Mouse (Mus musculus): ENCODE results near the gene Dvl3. TPM values are rescaled to one million over a fixed set of nuclear protein-coding genes. Genes with fewer than 3 reads are reported as not detected.
"Not testable (repeated sequence)": the region's sequence is repeated elsewhere in the genome, so short reads cannot be mapped to it uniquely, and the experiment has no call there.

Dvl3 gene
- polyA plus RNA-seq, 1 experiment from 2014 or later = 52.8 TPM

DNA sequence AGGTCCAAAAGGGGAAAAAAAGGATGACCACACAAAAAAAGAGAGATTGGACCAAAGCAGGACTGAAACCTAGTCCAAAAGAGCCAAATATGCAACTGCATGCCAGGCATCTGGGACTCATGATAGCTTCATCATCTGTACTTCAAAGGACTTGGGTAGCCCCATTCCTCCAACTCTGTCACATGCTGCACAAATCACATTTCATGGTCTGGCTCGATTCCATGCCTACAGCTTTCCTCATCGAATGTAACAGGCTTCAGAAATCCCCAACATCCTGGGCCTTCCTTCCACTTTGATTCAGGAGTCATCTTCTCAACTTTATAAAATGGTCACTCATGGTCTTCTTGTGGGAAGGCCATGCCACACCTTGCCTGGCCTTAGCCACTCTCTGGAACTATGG is 35.0 kb upstream of the Dvl3 start:
- DNase-seq (ENCODE audit: low read depth, low spot score) (no peak), ATAC-seq (no peak)
- POLR2A ChIA-PET = no interaction called here
- in situ Hi-C loops (cut with MboI; ENCODE audit: low pct_unique_long_range_greater_than_20kb) = no loop called here
- no peaks in the 10 kb centered on the region for H3K27me3 ChIP-seq
- CTCF ChIA-PET = no interaction called here
- no peak for TF ChIP-seq CTCF (IDR thresholded peaks at IDR 0.05)

DNA sequence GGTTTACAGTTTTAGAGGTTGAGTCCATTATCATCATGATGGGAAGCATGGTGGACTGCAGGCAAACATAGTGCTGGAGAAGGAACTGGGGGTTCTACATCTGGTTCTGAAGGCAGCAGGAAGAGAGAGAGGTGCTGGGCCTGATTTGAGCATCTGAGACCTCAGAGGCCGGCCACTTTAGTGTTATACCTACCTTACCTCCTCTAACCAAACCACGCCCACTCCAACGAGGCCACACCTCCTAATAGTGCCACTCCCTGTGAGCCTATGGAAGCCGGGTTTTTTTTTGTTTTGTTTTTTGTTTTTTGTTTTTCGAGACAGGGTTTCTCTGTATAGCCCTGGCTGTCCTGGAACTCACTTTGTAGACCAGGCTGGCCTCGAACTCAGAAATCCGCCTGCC is 33.1 kb upstream of the Dvl3 start:
- POLR2A ChIA-PET; ATAC-seq; in situ Hi-C loops (cut with MboI; ENCODE audit: low pct_unique_long_range_greater_than_20kb): not testable (repeated sequence)

DNA sequence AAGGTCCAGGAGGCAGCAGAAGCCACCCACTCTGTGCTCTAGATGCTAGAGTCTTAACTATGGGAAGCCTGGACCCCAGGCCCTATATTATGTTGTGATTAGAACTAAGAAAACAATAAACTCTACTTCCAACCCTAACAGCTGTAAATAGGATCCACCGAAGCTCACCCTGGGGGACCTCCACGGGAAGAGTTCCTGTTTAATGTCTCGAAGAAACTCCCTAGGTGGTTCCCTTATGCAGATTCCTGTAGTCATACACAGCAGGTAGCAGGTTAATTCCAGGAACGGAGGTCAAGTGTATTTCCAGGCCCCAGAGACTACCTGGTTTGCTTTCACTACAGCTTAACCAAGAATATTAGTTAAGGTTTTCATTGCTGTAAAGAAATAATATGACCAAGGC is 31.7 kb upstream of the Dvl3 start:
- TF ChIP-seq CTCF (IDR thresholded peaks at IDR 0.05) = no peak
- POLR2A ChIA-PET = no interaction called here
- ATAC-seq (no peak), DNase-seq (ENCODE audit: low read depth, low spot score) (no peak)
- CTCF ChIA-PET = no interaction called here
- in situ Hi-C loops (cut with MboI; ENCODE audit: low pct_unique_long_range_greater_than_20kb) = no loop called here
- no peaks in the 10 kb centered on the region for H3K27me3 ChIP-seq

More for the DNA sequence above, 33.1 kb upstream of the Dvl3 start:
- DNase-seq (ENCODE audit: low read depth, low spot score); CTCF ChIA-PET; H3K27me3 ChIP-seq: not testable (repeated sequence)

DNA sequence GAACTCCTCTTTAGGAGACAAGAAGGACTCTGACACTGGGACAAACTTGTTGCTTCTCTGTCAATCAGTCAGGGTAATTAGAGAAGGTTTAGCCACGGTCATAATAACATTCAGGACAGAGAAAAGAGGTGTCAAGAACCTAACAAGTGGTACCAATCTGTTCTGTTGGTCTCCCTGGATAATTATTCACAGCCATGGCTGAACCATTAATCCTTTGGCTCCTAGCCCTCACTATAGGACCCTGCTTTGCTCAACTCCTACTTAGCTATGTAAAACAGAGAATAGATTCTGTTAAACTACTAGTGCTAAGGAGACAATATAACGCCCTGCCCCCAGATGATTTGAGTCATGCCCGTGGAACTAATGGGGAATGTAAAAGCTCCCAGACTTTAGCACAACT is 30.7 kb upstream of the Dvl3 start:
- no peak for TF ChIP-seq CTCF (IDR thresholded peaks at IDR 0.05)
- ATAC-seq (no peak), DNase-seq (ENCODE audit: low read depth, low spot score) (no peak)
- CTCF ChIA-PET = no interaction called here
- POLR2A ChIA-PET = no interaction called here
- in situ Hi-C loops (cut with MboI; ENCODE audit: low pct_unique_long_range_greater_than_20kb) = no loop called here
- no peaks in the 10 kb centered on the region for H3K27me3 ChIP-seq

DNA sequence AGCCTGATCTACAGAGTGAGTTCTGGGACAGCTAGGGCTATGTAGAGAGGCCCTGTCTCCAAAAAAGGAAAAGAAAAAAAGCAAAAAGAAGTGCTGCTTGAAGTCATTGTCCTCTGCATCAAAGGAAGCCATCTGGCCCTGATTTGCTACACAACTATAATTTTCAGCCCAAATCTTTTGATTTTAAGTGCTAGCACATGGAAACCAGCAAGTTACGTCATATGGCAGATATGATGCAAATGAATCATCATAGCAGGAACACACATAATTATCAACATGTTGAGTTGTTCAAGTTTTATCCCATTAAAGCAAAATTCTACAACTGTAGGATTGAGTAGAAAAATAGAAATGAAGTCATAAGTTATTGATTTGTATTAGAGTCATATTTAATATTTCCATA is 28.6 kb upstream of the Dvl3 start:
- ChIA-PET POLR2A (no interaction called here), CTCF (no interaction called here)
- no peak for TF ChIP-seq CTCF (IDR thresholded peaks at IDR 0.05)
- ATAC-seq = no peak
- in situ Hi-C loops (cut with MboI; ENCODE audit: low pct_unique_long_range_greater_than_20kb) = no loop called here
- DNase-seq (ENCODE audit: low read depth, low spot score) = no peak
- H3K27me3 ChIP-seq = no peaks in the 10 kb centered on the region

DNA sequence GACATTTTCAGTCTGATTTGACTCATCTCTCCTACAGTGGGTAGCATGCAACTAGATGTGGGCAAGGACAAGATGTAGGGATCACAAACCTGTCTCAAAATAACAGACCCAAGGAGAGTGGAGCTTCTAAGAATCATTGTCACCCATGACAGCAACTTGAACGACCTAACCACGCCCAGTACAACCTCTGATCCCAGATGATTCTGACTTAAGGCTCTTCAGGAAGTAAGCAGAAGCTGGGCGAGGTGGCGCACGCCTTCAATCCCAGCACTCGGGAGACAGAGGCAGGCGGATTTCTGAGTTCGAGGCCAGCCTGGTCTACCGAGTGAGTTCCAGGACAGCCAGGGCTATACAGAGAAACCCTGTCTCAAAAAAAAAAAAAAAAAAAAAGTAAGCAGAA is 28.0 kb upstream of the Dvl3 start:
- ATAC-seq; POLR2A ChIA-PET; DNase-seq (ENCODE audit: low read depth, low spot score); CTCF ChIA-PET; in situ Hi-C loops (cut with MboI; ENCODE audit: low pct_unique_long_range_greater_than_20kb); H3K27me3 ChIP-seq: not testable (repeated sequence)

DNA sequence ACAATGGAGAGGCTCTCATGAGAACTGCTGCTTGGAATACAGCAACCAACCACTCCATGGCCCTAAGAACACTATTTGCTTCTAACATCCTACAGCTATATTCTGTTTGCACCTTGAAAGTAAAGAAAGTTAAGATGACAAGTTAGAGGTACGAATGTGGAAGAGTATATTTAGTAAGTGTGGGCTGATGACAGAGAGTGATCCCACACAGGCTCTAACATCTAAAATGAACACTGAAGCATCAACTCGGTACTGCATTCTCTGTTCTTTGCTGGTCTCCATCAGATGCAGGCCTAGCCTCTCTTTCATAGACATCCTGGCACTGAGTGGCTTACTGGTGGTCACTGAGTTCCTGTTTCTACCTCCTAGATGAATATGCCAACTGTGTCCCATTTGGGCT is 27.5 kb upstream of the Dvl3 start:
- in situ Hi-C loops (cut with MboI; ENCODE audit: low pct_unique_long_range_greater_than_20kb) = no loop called here
- ChIA-PET POLR2A (no interaction called here), CTCF (no interaction called here)
- ATAC-seq = no peak
- DNase-seq (ENCODE audit: low read depth, low spot score) = no peak
- TF ChIP-seq CTCF (IDR thresholded peaks at IDR 0.05) = no peak
- no peaks in the 10 kb centered on the region for H3K27me3 ChIP-seq

DNA sequence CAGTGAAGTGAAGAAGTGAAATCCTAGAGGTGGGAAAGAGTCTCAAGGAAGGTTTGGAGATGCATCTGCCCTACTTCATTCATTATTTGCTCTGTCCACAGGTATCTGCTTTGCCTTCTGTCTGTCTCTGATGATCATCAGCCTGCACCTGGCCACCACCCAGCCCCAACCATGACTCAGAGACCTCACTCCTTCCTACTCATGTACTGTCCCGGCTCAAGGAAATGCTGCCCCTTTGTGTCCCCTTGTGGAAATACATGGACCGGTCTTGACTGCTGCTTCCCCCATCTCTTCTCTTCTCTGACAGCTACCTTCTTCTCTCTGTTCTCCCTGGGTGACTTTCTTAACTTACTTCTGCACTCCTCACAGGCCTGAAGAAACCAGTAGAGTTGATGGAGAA is 26.2 kb upstream of the Dvl3 start:
- ChIA-PET CTCF (no interaction called here), POLR2A (no interaction called here)
- ATAC-seq = no peak
- no peak for DNase-seq (ENCODE audit: low read depth, low spot score)
- in situ Hi-C loops (cut with MboI; ENCODE audit: low pct_unique_long_range_greater_than_20kb) = no loop called here
- H3K27me3 ChIP-seq = no peaks in the 10 kb centered on the region
- peak; percentile 65 for TF ChIP-seq CTCF (IDR thresholded peaks at IDR 0.05)

DNA sequence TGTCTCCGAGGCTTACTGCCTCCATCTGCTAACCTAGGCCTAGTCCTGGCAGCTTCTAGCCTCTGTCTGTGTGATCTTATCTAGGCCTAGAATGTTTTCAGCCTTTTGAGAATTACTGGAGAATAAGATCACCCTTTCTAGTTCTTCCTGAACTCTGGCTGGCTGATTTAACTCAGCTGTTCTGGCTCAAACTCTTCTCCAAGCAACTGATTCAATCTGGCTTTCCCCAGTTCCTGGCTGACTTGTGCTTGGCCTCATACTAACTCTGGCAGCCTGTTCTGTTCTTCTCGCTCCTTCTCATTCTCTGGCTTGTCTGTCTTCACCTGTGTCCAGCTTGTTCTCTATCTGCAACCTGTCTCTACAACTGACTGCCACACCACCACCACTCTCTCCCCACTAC is 25.5 kb upstream of the Dvl3 start:
- ChIA-PET POLR2A (interaction anchor here (0.6 kb wide), 1 partner anchor 89 kb away, joined by 4 read pairs; no protein-coding TSS in a partner anchor), CTCF (no interaction called here)
- in situ Hi-C loops (cut with MboI; ENCODE audit: low pct_unique_long_range_greater_than_20kb) = no loop called here
- ATAC-seq = no peak
- no peaks in the 10 kb centered on the region for H3K27me3 ChIP-seq
- no peak for TF ChIP-seq CTCF (IDR thresholded peaks at IDR 0.05)
- no peak for DNase-seq (ENCODE audit: low read depth, low spot score)

DNA sequence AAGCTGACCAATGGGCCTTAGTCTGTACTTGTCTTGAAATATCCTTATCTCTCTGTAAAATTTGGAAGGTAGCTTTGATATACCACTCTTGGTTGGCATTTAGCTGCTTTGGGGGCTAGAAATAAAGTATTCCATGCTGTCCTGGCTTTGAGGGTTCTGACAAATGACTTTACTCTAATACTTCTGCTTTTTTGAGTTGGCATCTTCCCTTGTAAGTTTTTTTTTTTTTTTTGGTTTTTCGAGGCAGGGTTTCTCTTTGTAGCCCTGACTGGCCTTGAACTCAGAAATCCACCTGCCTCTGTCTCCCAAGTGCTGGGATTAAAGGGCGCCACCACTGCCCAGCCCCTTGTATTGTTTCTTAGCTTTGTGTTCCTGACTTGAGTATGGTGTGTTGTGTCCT is 23.3 kb upstream of the Dvl3 start:
- DNase-seq (ENCODE audit: low read depth, low spot score) = no peak
- ChIA-PET POLR2A (no interaction called here), CTCF (no interaction called here)
- in situ Hi-C loops (cut with MboI; ENCODE audit: low pct_unique_long_range_greater_than_20kb) = no loop called here
- no peak for ATAC-seq
- no peak for TF ChIP-seq CTCF (IDR thresholded peaks at IDR 0.05)
- H3K27me3 ChIP-seq = no peaks in the 10 kb centered on the region

DNA sequence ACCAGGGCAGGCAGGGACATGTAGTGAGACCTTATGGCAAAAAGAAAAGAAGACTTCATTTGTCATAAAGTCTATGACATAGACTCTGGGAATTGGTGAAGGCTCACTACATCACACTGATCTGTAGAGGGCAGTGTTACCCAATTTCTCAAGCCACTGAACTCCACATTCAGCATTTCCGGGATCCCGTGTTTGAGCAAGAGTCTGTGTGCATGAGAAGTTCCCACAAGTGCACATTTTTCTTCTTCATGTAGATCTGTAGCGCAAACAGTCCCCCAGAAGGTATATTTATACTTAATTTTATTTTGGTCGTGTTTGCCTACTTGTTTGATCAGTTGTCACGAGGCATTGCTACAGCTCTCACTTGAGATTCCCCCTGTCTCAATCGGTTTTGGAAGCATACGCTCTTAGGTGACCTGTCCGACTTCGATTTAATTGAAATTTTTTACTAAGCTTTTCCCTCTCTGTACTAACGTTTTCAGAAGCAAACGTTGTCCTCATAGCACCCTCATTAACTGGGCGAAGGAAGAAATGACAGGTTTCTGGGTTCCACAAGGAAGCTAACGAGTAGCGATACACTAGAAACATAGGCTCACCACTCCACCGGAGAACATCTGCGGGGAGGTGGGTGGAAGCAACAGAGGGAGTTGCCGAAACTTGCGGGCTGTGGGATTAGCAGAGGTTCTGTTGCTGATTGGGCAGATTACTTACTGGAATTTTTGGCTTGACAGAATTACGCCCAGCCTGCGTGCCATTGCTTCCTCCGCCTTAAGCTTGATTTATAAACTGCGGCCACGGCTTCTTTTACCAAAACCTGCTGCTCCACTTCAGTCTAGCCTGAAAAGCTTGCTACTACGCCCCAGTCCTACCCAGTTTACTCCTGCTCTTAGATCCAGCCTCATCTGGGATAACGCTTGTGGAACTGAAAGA is 19.8 kb upstream of the Dvl3 start:
- H3K27me3 ChIP-seq = no peaks in the 10 kb centered on the region
- TF ChIP-seq CTCF (IDR thresholded peaks at IDR 0.05) = peak; percentile 68
- no peak for DNase-seq (ENCODE audit: low read depth, low spot score)
- no peak for ATAC-seq
- in situ Hi-C loops (cut with MboI; ENCODE audit: low pct_unique_long_range_greater_than_20kb) = no loop called here
- ChIA-PET POLR2A (no interaction called here), CTCF (interaction anchor here (1.1 to 1.2 kb wide), 2 partner anchors 65 to 153 kb away, joined by 3 read pairs; no protein-coding TSS in a partner anchor)

All from Patski (cell line).